Mouse (Mus musculus) CD4-positive, CD25-positive, alpha-beta regulatory T cell, adult 2 months (primary cell): ENCODE measurements at regions not wholly inside any gene's neighbourhood (a gene's known extent, or its start where the extent isn't known, plus 50 kb on each side); places are given as distances from the start of the nearest gene placed in this dataset.

Source experiments
- DNase-seq: peaks from one replicate; pipeline ENCODE4 v3.0.0-alpha.2; 2012; ENCODE audit warnings: low read depth, low spot score

GRCm38 (mm10) chr8:80422190-80422589, 71.4 kb upstream of the Gypa start:
- no peak for DNase-seq

GRCm38 (mm10) chr8:80416121-80416520, 77.5 kb upstream of the Gypa start:
- no peak for DNase-seq

GRCm38 (mm10) chr8:80399594-80400207, 93.9 kb upstream of the Gypa start:
- no peak for DNase-seq

GRCm38 (mm10) chr8:80395010-80395409, 98.6 kb upstream of the Gypa start:
- no peak for DNase-seq

GRCm38 (mm10) chr8:80393111-80393510, 100.5 kb upstream of the Gypa start:
- DNase-seq, result peak; percentile 2

- DNase-seq, result no peak
These were observed 124.4 kb upstream of the Gypa start for GRCm38 (mm10) chr8:80369221-80369620.

- no peak for DNase-seq
These were observed 129.5 kb upstream of the Gypa start for GRCm38 (mm10) chr8:80364059-80364458.

GRCm38 (mm10) chr8:80343299-80343698, 150.3 kb upstream of the Gypa start:
- no peak for DNase-seq

GRCm38 (mm10) chr8:80337872-80338271, 155.7 kb upstream of the Gypa start:
- no peak for DNase-seq

- DNase-seq, result no peak
These were observed 164.9 kb upstream of the Gypa start for GRCm38 (mm10) chr8:80328676-80329075.

GRCm38 (mm10) chr8:80325859-80326258, 167.7 kb upstream of the Gypa start:
- no peak for DNase-seq

- DNase-seq, result no peak
These were observed 168.4 kb upstream of the Gypa start for GRCm38 (mm10) chr8:80325132-80325531.

- no peak for DNase-seq
These were observed 175.2 kb upstream of the Gypa start for GRCm38 (mm10) chr8:80318231-80318870.

GRCm38 (mm10) chr8:80315371-80315770, 178.2 kb upstream of the Gypa start:
- DNase-seq, result no peak

GRCm38 (mm10) chr8:80314826-80315225, 178.8 kb upstream of the Gypa start:
- no peak for DNase-seq

- DNase-seq, result no peak
These were observed 179.5 kb upstream of the Gypa start for GRCm38 (mm10) chr8:80313883-80314635.

- DNase-seq, result no peak
These were observed 185.8 kb upstream of the Gypa start for GRCm38 (mm10) chr8:80307761-80308160.

- no peak for DNase-seq
These were observed 195.0 kb upstream of the Gypa start for GRCm38 (mm10) chr8:80298596-80298995.

GRCm38 (mm10) chr8:80290311-80290710, 203.3 kb upstream of the Gypa start:
- DNase-seq, result no peak

GRCm38 (mm10) chr8:80289282-80289681, 204.3 kb upstream of the Gypa start:
- DNase-seq, result no peak

GRCm38 (mm10) chr8:80268910-80269460, 211.2 kb upstream of the Hhip start:
- no peak for DNase-seq

GRCm38 (mm10) chr8:80264915-80265314, 207.1 kb upstream of the Hhip start:
- DNase-seq, result no peak
